ENCODE assay signal across 8 mouse cellular contexts in genomic region chr7:127020901-127021562, GRCm38 (mm10). TPM values are rescaled to one million over a fixed set of nuclear protein-coding genes. Genes with fewer than 3 reads are reported as not detected.
DNase-seq lines count a peak whose midpoint lies in the region; ATAC-seq lines count a peak whose summit lies in the region.

Gene Gm42742 (minus strand): TSS chr7:127021097.
Gene Prrt2 (minus strand): TSS chr7:127021211.

- H3K4me2 ChIP-seq in limb, embryonic 11.5 days (ENCODE audit: low read depth, severe bottlenecking), result peak within 1 kb of the TSS; percentile 88
- peak within 1 kb of the TSS; percentile 84 for H3K4me2 ChIP-seq in midbrain, embryonic 14.5 days (ENCODE audit: low read length)

- peak within 1 kb of the TSS; percentile 72 for H3K27ac ChIP-seq in limb, embryonic 11.5 days (replicated peaks; ENCODE audit: low read depth, low read length)
- peak within 1 kb of the TSS; percentile 80 for H3K27ac ChIP-seq in midbrain, embryonic 14.5 days (replicated peaks; ENCODE audit: low read depth, low read length)

- H3K36me3 ChIP-seq in megakaryocyte, embryonic 14.5 days (replicated peaks; ENCODE audit: low read length), result peaks cover 48% of the 10 kb centered on the region
- H3K36me3 ChIP-seq in limb, embryonic 11.5 days (ENCODE audit: control insufficient read depth, insufficient read depth, low read length), result peaks cover 22% of the 10 kb centered on the region
- H3K36me3 ChIP-seq in midbrain, embryonic 14.5 days (ENCODE audit: control insufficient read depth, insufficient read depth, low read length), result peaks cover 31% of the 10 kb centered on the region

- H3K4me3 ChIP-seq in megakaryocyte, embryonic 14.5 days (replicated peaks), result peak within 1 kb of the TSS; percentile 83
- peak within 1 kb of the TSS; percentile 46 for H3K4me3 ChIP-seq in limb, embryonic 11.5 days (ENCODE audit: low read depth, low read length)
- peak within 1 kb of the TSS; percentile 45 for H3K4me3 ChIP-seq in midbrain, embryonic 14.5 days (replicated peaks; ENCODE audit: low read depth, low read length)

- ATAC-seq in megakaryocyte, adult 5-6 weeks (ENCODE audit: poor library complexity, severe bottlenecking), result no peak
- peak; percentile 30 for ATAC-seq in inflammation-experienced regulatory T-cells, adult 6 months
- 0 out of 2 replicates have a peak, but pooled peaks have one; percentile 3 for ATAC-seq in limb, embryonic 11.5 days (ENCODE audit: insufficient number of reproducible peaks, low FRiP score, low TSS enrichment, low read depth)
- peak; percentile 21; the same call in 1 of the 2 replicates for ATAC-seq in midbrain, embryonic 14.5 days (ENCODE audit: low FRiP score, low TSS enrichment)

- peaks cover 82% of the 10 kb centered on the region for H3K4me1 ChIP-seq in megakaryocyte, embryonic 14.5 days
- peaks cover 47% of the 10 kb centered on the region for H3K4me1 ChIP-seq in limb, embryonic 11.5 days (ENCODE audit: control insufficient read depth, insufficient read depth, low read length)
- H3K4me1 ChIP-seq in midbrain, embryonic 14.5 days (ENCODE audit: control insufficient read depth, insufficient read depth, low read length), result peaks cover 50% of the 10 kb centered on the region

- H3K27me3 ChIP-seq in megakaryocyte, embryonic 14.5 days (replicated peaks), result no peaks in the 10 kb centered on the region
- H3K27me3 ChIP-seq in limb, embryonic 11.5 days (ENCODE audit: control insufficient read depth, insufficient read depth, low read length), result no peaks in the 10 kb centered on the region
- no peaks in the 10 kb centered on the region for H3K27me3 ChIP-seq in midbrain, embryonic 14.5 days (ENCODE audit: control insufficient read depth, insufficient read depth, low read length)

- DNase-seq in cerebellum, postnatal 10 days, result peak; percentile 85 to 87
- peak; percentile 71 to 75 for DNase-seq in frontal cortex, postnatal 36 days (ENCODE audit: low spot score in 2 of 2)
- DNase-seq in limb, embryonic 11.5 days (ENCODE audit: low spot score), result peak; percentile 73
- peak; percentile 75 for DNase-seq in midbrain, embryonic 14.5 days
- peak; percentile 70 for DNase-seq in testis, postnatal 14 days (ENCODE audit: low spot score)

- H3K9me3 ChIP-seq in megakaryocyte, embryonic 14.5 days, result no peaks in the 10 kb centered on the region
- no peaks in the 10 kb centered on the region for H3K9me3 ChIP-seq in limb, embryonic 11.5 days (ENCODE audit: control insufficient read depth, low read length)
- no peaks in the 10 kb centered on the region for H3K9me3 ChIP-seq in midbrain, embryonic 14.5 days (ENCODE audit: control insufficient read depth, low read length)

- under 1% methylated on average over 37 of the region's 37 CpGs for WGBS in limb, embryonic 11.5 days
- under 1% methylated on average over 37 of the region's 37 CpGs for WGBS in midbrain, embryonic 14.5 days

- peak within 1 kb of the TSS; percentile 73 for H3K9ac ChIP-seq in limb, embryonic 11.5 days (ENCODE audit: low read length)
- H3K9ac ChIP-seq in midbrain, embryonic 14.5 days (replicated peaks; ENCODE audit: low read length), result peak within 1 kb of the TSS; percentile 80

RNA-seq across cellular contexts. Expression of gene Gm42742, which starts in this region (rescaled TPM):
- 164 and 252 TPM in 2 replicates for polyA plus RNA-seq in megakaryocyte, embryonic 14.5 days (2012; ENCODE audit: insufficient read depth, low replicate concordance)
- 15.4 TPM in 1 of 2 replicates, not detected in the other for total RNA-seq in megakaryocyte, adult 5-6 weeks (2015)
- total RNA-seq in megakaryocyte, adult 5-6 weeks (2017), result 45.4 TPM in 1 of 2 replicates, not detected in the other
- 10 to 100 TPM; 42.5 to 62.2 (median 46.4) TPM for polyA plus RNA-seq in inflammation-experienced regulatory T-cells, adult 6 months (2017; shearing (Covaris generic))
- polyA plus RNA-seq in limb, embryonic 11.5 days (2014; fragmentation: Nextera tagmentation; extraction: Ambion mirVana), result 26.2 and 66.8 TPM in 2 replicates
- 53.4 and 64.6 TPM in 2 replicates for polyA plus RNA-seq in midbrain, embryonic 14.5 days (2014; fragmentation: Nextera tagmentation; extraction: Ambion mirVana)

RNA-seq across cellular contexts. Expression of gene Prrt2, which starts in this region (rescaled TPM):
- 0.68 and 3.9 TPM in 2 replicates for polyA plus RNA-seq in megakaryocyte, embryonic 14.5 days (2012; ENCODE audit: insufficient read depth, low replicate concordance)
- total RNA-seq in megakaryocyte, adult 5-6 weeks (2015), result 0.20 and 1.8 TPM in 2 replicates
- total RNA-seq in megakaryocyte, adult 5-6 weeks (2017), result 2.4 and 3.0 TPM in 2 replicates
- 1 to 10 TPM in 1 of 3 experiments, under 1 TPM in 1, not detected in 1; 0.97 to 1.1 TPM for polyA plus RNA-seq in inflammation-experienced regulatory T-cells, adult 6 months (2017; shearing (Covaris generic))
- 7.7 and 9.2 TPM in 2 replicates for polyA plus RNA-seq in limb, embryonic 11.5 days (2014; fragmentation: Nextera tagmentation; extraction: Ambion mirVana)
- 21.8 and 28.9 TPM in 2 replicates for polyA plus RNA-seq in midbrain, embryonic 14.5 days (2014; fragmentation: Nextera tagmentation; extraction: Ambion mirVana)
